Mouse (Mus musculus): Measurements from ENCODE around the gene Vgf.

DNA sequence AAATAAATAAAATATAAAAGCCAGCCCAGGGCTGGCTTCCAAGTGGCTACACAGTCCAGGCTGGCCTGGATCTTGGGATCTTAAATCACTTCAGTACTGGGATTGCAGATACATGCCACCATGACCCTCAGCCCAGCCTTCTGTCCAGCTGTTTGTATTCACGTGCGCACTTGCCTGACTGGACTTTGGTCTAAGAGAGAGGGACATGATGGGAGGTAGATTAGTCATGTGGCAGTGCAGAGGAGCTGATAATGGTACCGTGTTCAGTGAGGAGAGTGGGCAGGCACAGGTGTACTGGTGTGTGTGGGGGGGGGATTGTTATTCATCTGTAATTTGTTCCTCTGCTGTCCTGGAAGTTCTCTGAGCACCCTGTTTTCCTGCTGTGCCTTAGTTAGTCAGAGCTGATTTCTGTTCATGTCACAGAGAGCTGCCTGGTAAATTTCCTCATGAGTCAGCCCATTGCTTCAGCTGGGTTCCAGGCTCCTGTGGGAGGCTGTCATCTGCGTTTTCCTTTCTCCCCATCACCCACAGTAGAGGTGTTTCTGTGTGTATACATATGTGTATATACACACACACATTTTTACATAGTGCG, 25.8 kb downstream of the Vgf start:
- TF ChIP-seq USF1 (IDR thresholded peaks at IDR 0.05; ENCODE audit: low read depth, low read length) (no peak), UBTF (IDR thresholded peaks at IDR 0.05; ENCODE audit: low read depth, low read length) (no peak), CTCF (conservative IDR thresholded peaks at IDR 0.05 in 1 of 2, IDR thresholded peaks at IDR 0.05 in 1 of 2; ENCODE audit: low read depth in 2 of 2, low read length in 2 of 2) (no peak), BHLHE40 (IDR thresholded peaks at IDR 0.05; ENCODE audit: low read depth, low read length) (no peak), POLR2A (IDR thresholded peaks at IDR 0.05; ENCODE audit: low read depth, low read length) (no peak), MAX (IDR thresholded peaks at IDR 0.05; ENCODE audit: low read length) (no peak), MYC (IDR thresholded peaks at IDR 0.05; ENCODE audit: low read depth, low read length) (no peak), ZNF384 (IDR thresholded peaks at IDR 0.05; ENCODE audit: low read depth, low read length) (no peak), MAFK (IDR thresholded peaks at IDR 0.05; ENCODE audit: insufficient replicate concordance, low read length) (no peak)

All from CH12.LX (cell line).